Mouse (Mus musculus): ENCODE measurements around the gene Slx1b. TPM values are rescaled to one million over a fixed set of nuclear protein-coding genes. Genes with fewer than 3 reads are reported as not detected.

Slx1b gene
- total RNA-seq, 2 experiments from 2014 or later: 8.7 to 14.8 TPM

Other genes with a start within 250 kb of the Slx1b start
- gene Atp2a1, start 232.7 kb downstream of the Slx1b start, total RNA-seq (2021): under 1 TPM in 1 of 2 experiments, not detected in 1; 0.33 TPM
- gene Sh2b1, start 220.4 kb downstream of the Slx1b start, total RNA-seq (2021): 10 to 100 TPM; 55.3 to 59.5 TPM
- 100 to 1,000 TPM; 219 to 221 TPM for gene Tufm, start 208.4 kb downstream of the Slx1b start, total RNA-seq (2021)
- gene Atxn2l, start 192.3 kb downstream of the Slx1b start, total RNA-seq (2021): 100 to 1,000 TPM in 1 of 2 experiments, 10 to 100 TPM in 1; 82.9 to 112 TPM
- gene Eif3c, start 129.4 kb downstream of the Slx1b start, total RNA-seq (2021): 100 to 1,000 TPM; 243 to 301 TPM
- 1 to 10 TPM; 1.5 TPM for gene Apobr, start 110.8 kb downstream of the Slx1b start, total RNA-seq (2021)
- 10 to 100 TPM; 34.8 to 40.0 TPM for gene Cln3, start 110.0 kb downstream of the Slx1b start, total RNA-seq (2021)
- not detected for gene Il27, start 100.8 kb downstream of the Slx1b start, total RNA-seq (2021)
- gene Nupr1, start 64.9 kb downstream of the Slx1b start, total RNA-seq (2021): 10 to 100 TPM; 20.8 to 27.0 TPM
- gene Sgf29, start 46.5 kb downstream of the Slx1b start, total RNA-seq (2021): 10 to 100 TPM; 39.0 to 41.7 TPM
- 10 to 100 TPM; 34.1 to 52.7 TPM for gene Sult1a1, start 19.4 kb downstream of the Slx1b start, total RNA-seq (2021)
- 10 to 100 TPM; 94.8 to 98.1 TPM for gene Bola2, start 383 bp downstream of the Slx1b start, total RNA-seq (2021)
- gene Coro1a, start 12.0 kb upstream of the Slx1b start, total RNA-seq (2021): 10 to 100 TPM; 10.1 to 11.6 TPM
- gene Mapk3, start 63.8 kb upstream of the Slx1b start, total RNA-seq (2021): 100 to 1,000 TPM; 129 to 150 TPM
- 1 to 10 TPM; 1.3 to 4.7 TPM for gene Gdpd3, start 70.5 kb upstream of the Slx1b start, total RNA-seq (2021)
- gene Ypel3, start 81.2 kb upstream of the Slx1b start, total RNA-seq (2021): 100 to 1,000 TPM in 1 of 2 experiments, 10 to 100 TPM in 1; 88.9 to 157 TPM
- gene Tbx6, start 85.7 kb upstream of the Slx1b start, total RNA-seq (2021): under 1 TPM; 0.46 to 0.70 TPM
- 10 to 100 TPM; 81.0 to 86.5 TPM for gene Ppp4c, start 96.7 kb upstream of the Slx1b start, total RNA-seq (2021)
- gene Fam57b, start 101.9 kb upstream of the Slx1b start, total RNA-seq (2021): 10 to 100 TPM; 15.3 to 21.2 TPM
- not detected for gene 4930451I11Rik, start 135.9 kb upstream of the Slx1b start, total RNA-seq (2021)
- gene Doc2a, start 151.6 kb upstream of the Slx1b start, total RNA-seq (2021): under 1 TPM; 0.43 to 0.50 TPM
- gene Hirip3, start 166.2 kb upstream of the Slx1b start, total RNA-seq (2021): 10 to 100 TPM; 14.5 to 16.0 TPM
- 10 to 100 TPM; 39.7 to 45.0 TPM for gene Ino80e, start 166.6 kb upstream of the Slx1b start, total RNA-seq (2021)
- 10 to 100 TPM; 54.9 to 81.3 TPM for gene Taok2, start 188.9 kb upstream of the Slx1b start, total RNA-seq (2021)
- 10 to 100 TPM; 27.3 to 32.4 TPM for gene Tmem219, start 227.1 kb upstream of the Slx1b start, total RNA-seq (2021)
- 10 to 100 TPM; 23.7 to 31.9 TPM for gene Kctd13, start 233.1 kb upstream of the Slx1b start, total RNA-seq (2021)